In genomic region chr16:90171416-90171815, GRCm38 (mm10) we compare ENCODE assay signal across 25 mouse cellular contexts. TPM values are rescaled to one million over a fixed set of nuclear protein-coding genes. Genes with fewer than 3 reads are reported as not detected.
DNase-seq lines count a peak whose midpoint lies in the region; ATAC-seq lines count a peak whose summit lies in the region.
"Had no signal": no experiment of that assay in that cellular context is flagged by ENCODE, and none has a peak within 500 bp of the region (broad histone marks: within the 10 kb centered on the region; RNA-seq: fewer than 3 reads in every experiment).

No protein-coding gene starts in this region.

- peaks cover 6% of the 10 kb centered on the region; the same call in 1 of the 2 replicates for H3K4me1 ChIP-seq in hindbrain, embryonic 12.5 days
- peaks cover 8% of the 10 kb centered on the region; the same call in 1 of the 2 replicates for H3K4me1 ChIP-seq in hindbrain, embryonic 13.5 days (replicated peaks)
- peaks cover 13% of the 10 kb centered on the region; the same call in 1 of the 2 replicates for H3K4me1 ChIP-seq in midbrain, embryonic 14.5 days (ENCODE audit: control insufficient read depth, insufficient read depth, low read length)
- no peaks in the 10 kb centered on the region for H3K4me1 ChIP-seq in liver, embryonic 11.5 days (replicated peaks; ENCODE audit: control insufficient read depth, insufficient read depth, low read length)
- H3K4me1 ChIP-seq: limb, embryonic 13.5 days; liver, embryonic 13.5 days; stomach, embryonic 15.5 days had no signal

- no peaks in the 10 kb centered on the region for H3K36me3 ChIP-seq in hindbrain, embryonic 12.5 days
- H3K36me3 ChIP-seq in hindbrain, embryonic 13.5 days: no peaks in the 10 kb centered on the region
- H3K36me3 ChIP-seq in midbrain, embryonic 14.5 days (ENCODE audit: control insufficient read depth, insufficient read depth, low read length): no peaks in the 10 kb centered on the region
- no peaks in the 10 kb centered on the region for H3K36me3 ChIP-seq in liver, embryonic 11.5 days (ENCODE audit: control insufficient read depth, insufficient read depth, low read length)
- H3K36me3 ChIP-seq: heart, embryonic 12.5 days; kidney, embryonic 15.5 days; limb, embryonic 13.5 days; liver, embryonic 13.5 days; stomach, embryonic 15.5 days had no signal

- no peak overlapping the region for H3K9ac ChIP-seq in hindbrain, embryonic 12.5 days
- no peak overlapping the region for H3K9ac ChIP-seq in hindbrain, embryonic 13.5 days
- H3K9ac ChIP-seq in midbrain, embryonic 14.5 days (replicated peaks; ENCODE audit: low read length): no peak overlapping the region
- H3K9ac ChIP-seq in liver, embryonic 11.5 days (ENCODE audit: low read depth, low read length): no peak overlapping the region
- H3K9ac ChIP-seq: heart, embryonic 12.5 days; kidney, embryonic 15.5 days; limb, embryonic 13.5 days; liver, embryonic 13.5 days; stomach, embryonic 15.5 days had no signal

- peak; percentile 34 for DNase-seq in retina, postnatal 1 day
- no peak for DNase-seq in retina, embryonic 14.5 days (ENCODE audit: low spot score)
- peak; percentile 64 for DNase-seq in midbrain, embryonic 14.5 days
- DNase-seq in liver, embryonic 11.5 days (ENCODE audit: low spot score): no peak
- no peak for DNase-seq in heart, postnatal 25 days (ENCODE audit: low spot score)
- DNase-seq: adrenal gland, postnatal 14 days; cerebellum, adult 8-10 months; cerebellum, postnatal 36 days; gastrocnemius, postnatal 10 days; heart, adult 18-20 months; heart, postnatal 10 days; kidney, adult 11 months; kidney, postnatal 36 days; liver, embryonic 13.5 days; lung, adult 2 months; lung, postnatal 14 days; right cerebral cortex, adult 18-20 months; thymus, postnatal 36 days had no signal

- H3K4me3 ChIP-seq in hindbrain, embryonic 12.5 days: no peak overlapping the region
- H3K4me3 ChIP-seq in hindbrain, embryonic 13.5 days: no peak overlapping the region
- H3K4me3 ChIP-seq in midbrain, embryonic 14.5 days (replicated peaks; ENCODE audit: low read depth, low read length): no peak overlapping the region
- H3K4me3 ChIP-seq in liver, embryonic 11.5 days (ENCODE audit: low read depth, low read length): no peak overlapping the region
- H3K4me3 ChIP-seq: heart, embryonic 12.5 days; kidney, embryonic 15.5 days; limb, embryonic 13.5 days; liver, embryonic 13.5 days; stomach, embryonic 15.5 days had no signal

- H3K4me2 ChIP-seq in hindbrain, embryonic 12.5 days (replicated peaks): no peak overlapping the region
- no peak overlapping the region for H3K4me2 ChIP-seq in hindbrain, embryonic 13.5 days
- H3K4me2 ChIP-seq in midbrain, embryonic 14.5 days (ENCODE audit: low read length): peak overlapping the region; percentile 22; the same call in 1 of the 2 replicates
- H3K4me2 ChIP-seq in liver, embryonic 11.5 days: no peak overlapping the region
- H3K4me2 ChIP-seq: heart, embryonic 12.5 days; kidney, embryonic 15.5 days; limb, embryonic 13.5 days; liver, embryonic 13.5 days; stomach, embryonic 15.5 days had no signal

- H3K9me3 ChIP-seq in hindbrain, embryonic 12.5 days (replicated peaks): no peaks in the 10 kb centered on the region
- no peaks in the 10 kb centered on the region for H3K9me3 ChIP-seq in hindbrain, embryonic 13.5 days
- no peaks in the 10 kb centered on the region for H3K9me3 ChIP-seq in midbrain, embryonic 14.5 days (ENCODE audit: control insufficient read depth, low read length)
- no peaks in the 10 kb centered on the region for H3K9me3 ChIP-seq in liver, embryonic 11.5 days (ENCODE audit: control insufficient read depth, low read length)
- H3K9me3 ChIP-seq: heart, embryonic 12.5 days; kidney, embryonic 15.5 days; limb, embryonic 13.5 days; liver, embryonic 13.5 days; stomach, embryonic 15.5 days had no signal

- H3K27ac ChIP-seq in hindbrain, embryonic 12.5 days: no peak overlapping the region
- H3K27ac ChIP-seq in hindbrain, embryonic 13.5 days: no peak overlapping the region
- H3K27ac ChIP-seq in midbrain, embryonic 14.5 days (replicated peaks; ENCODE audit: low read depth, low read length): no peak overlapping the region
- no peak overlapping the region for H3K27ac ChIP-seq in liver, embryonic 11.5 days (ENCODE audit: low read depth, low read length)
- H3K27ac ChIP-seq: kidney, embryonic 15.5 days; limb, embryonic 13.5 days; liver, embryonic 13.5 days; stomach, embryonic 15.5 days had no signal

- 0 out of 2 replicates have a peak, but pooled peaks have one; percentile 42 for ATAC-seq in hindbrain, embryonic 12.5 days (ENCODE audit: low FRiP score)
- ATAC-seq in hindbrain, embryonic 13.5 days (ENCODE audit: low FRiP score): no peak
- ATAC-seq in midbrain, embryonic 14.5 days (ENCODE audit: low FRiP score, low TSS enrichment): peak; percentile 65; the same call in 1 of the 2 replicates
- ATAC-seq in liver, embryonic 11.5 days (replicated peaks; ENCODE audit: low FRiP score): no peak
- ATAC-seq: CD4-positive, CD25-positive, alpha-beta regulatory T cell, adult 4 months had no signal

- 53% methylated on average over 8 of the region's 8 CpGs for WGBS in hindbrain, embryonic 12.5 days
- 54% methylated on average over 8 of the region's 8 CpGs for WGBS in hindbrain, embryonic 13.5 days
- whole genome bisulfite sequencing in midbrain, embryonic 14.5 days: 21% methylated on average over 8 of the region's 8 CpGs
- WGBS in liver, embryonic 11.5 days: 67% methylated on average over 8 of the region's 8 CpGs

- no peaks in the 10 kb centered on the region for H3K27me3 ChIP-seq in hindbrain, embryonic 12.5 days
- no peaks in the 10 kb centered on the region for H3K27me3 ChIP-seq in hindbrain, embryonic 13.5 days
- no peaks in the 10 kb centered on the region for H3K27me3 ChIP-seq in midbrain, embryonic 14.5 days (ENCODE audit: control insufficient read depth, insufficient read depth, low read length)
- H3K27me3 ChIP-seq in liver, embryonic 11.5 days (replicated peaks; ENCODE audit: control insufficient read depth, insufficient read depth, low read length): no peaks in the 10 kb centered on the region
- H3K27me3 ChIP-seq: heart, embryonic 12.5 days; kidney, embryonic 15.5 days; limb, embryonic 13.5 days; liver, embryonic 13.5 days; stomach, embryonic 15.5 days had no signal

- intact Hi-C loops in heart, postnatal 25 days (cut with DNase I): no loop called here

RNA-seq across cellular contexts. Expression of gene Tiam1, which starts 27.8 kb away (rescaled TPM):
- polyA plus RNA-seq in hindbrain, embryonic 12.5 days (2016; fragmentation: Nextera tagmentation; extraction: Ambion mirVana): 25.7 and 28.2 TPM in 2 replicates
- 27.4 and 29.0 TPM in 2 replicates for polyA plus RNA-seq in hindbrain, embryonic 13.5 days (2015; fragmentation: Nextera tagmentation; extraction: Ambion mirVana)
- polyA plus RNA-seq in midbrain, embryonic 14.5 days (2014; fragmentation: Nextera tagmentation; extraction: Ambion mirVana): 34.6 and 40.0 TPM in 2 replicates
- 10.7 and 17.2 TPM in 2 replicates for polyA plus RNA-seq in liver, embryonic 11.5 days (2014; fragmentation: Nextera tagmentation; extraction: Ambion mirVana)
- total RNA-seq in heart, postnatal 25 days (2021): 1 to 10 TPM; 6.7 to 7.8 TPM

RNA-seq across cellular contexts. Expression of gene Sod1, which starts 49.1 kb away (rescaled TPM):
- polyA plus RNA-seq in hindbrain, embryonic 12.5 days (2016; fragmentation: Nextera tagmentation; extraction: Ambion mirVana): 702 and 781 TPM in 2 replicates
- polyA plus RNA-seq in hindbrain, embryonic 13.5 days (2015; fragmentation: Nextera tagmentation; extraction: Ambion mirVana): 902 and 920 TPM in 2 replicates
- polyA plus RNA-seq in midbrain, embryonic 14.5 days (2014; fragmentation: Nextera tagmentation; extraction: Ambion mirVana): 866 and 988 TPM in 2 replicates
- 1,899 and 2,008 TPM in 2 replicates for polyA plus RNA-seq in liver, embryonic 11.5 days (2014; fragmentation: Nextera tagmentation; extraction: Ambion mirVana)
- 100 to 1,000 TPM; 445 to 458 TPM for total RNA-seq in heart, postnatal 25 days (2021)

Comparison
In these comparisons a context has a peak if more than half of its experiments do, and no peak if none do; other contexts are left out.
1. ATAC-seq: peak in hindbrain, embryonic 12.5 days (single experiment) and midbrain, embryonic 14.5 days (single experiment); none in hindbrain, embryonic 13.5 days (single experiment) and liver, embryonic 11.5 days (single experiment).
2. DNase-seq: peak in retina, postnatal 1 day (single experiment) and midbrain, embryonic 14.5 days (single experiment); none in retina, embryonic 14.5 days (single experiment), liver, embryonic 11.5 days (single experiment) and heart, postnatal 25 days (single experiment).